Mouse (Mus musculus) regulatory T cell (primary cell): ENCODE measurements around the gene Osbpl11.
"Not testable (repeated sequence)": the region's sequence is repeated elsewhere in the genome, so short reads cannot be mapped to it uniquely, and the experiment has no call there.

ENCODE experiments used
- in situ Hi-C: fragments of 300-600 bp; cut with MboI, MseI; formaldehyde crosslinking; loops from one replicate; pipeline ENCODE4 v1.15.1; 2025; ENCODE audit warnings: high pct_unique_total_duplicates

Osbpl11 gene

DNA sequence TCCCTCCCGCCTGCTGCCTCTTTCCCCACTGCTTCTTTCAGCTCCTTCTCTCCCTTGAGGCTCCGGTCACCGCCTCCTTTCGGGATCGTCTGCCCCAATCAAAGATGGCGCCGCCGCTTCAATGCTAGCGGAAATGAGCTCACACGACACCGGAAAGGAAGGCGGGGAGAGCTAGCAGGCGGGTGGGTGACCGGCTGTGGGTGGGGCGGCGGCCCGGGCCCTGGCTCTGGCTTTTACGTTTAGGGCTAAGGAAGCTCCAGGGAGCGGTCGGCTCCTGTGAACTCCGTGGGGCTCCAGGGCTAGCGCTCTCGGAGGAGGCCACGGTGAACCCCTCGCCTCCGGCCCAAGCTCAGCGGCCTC lies at the start of gene Osbpl11:
Gene Osbpl11 (plus strand): TSS at position 171 of the 360 bp plus-strand sequence.
- in situ Hi-C loops: no loop called here

GRCm38 (mm10) chr16:33135167-33135566 lies 49.7 kb upstream of the Osbpl11 start:
- in situ Hi-C loops: no loop called here

GRCm38 (mm10) chr16:33139061-33139460 lies 45.8 kb upstream of the Osbpl11 start:
- in situ Hi-C loops: not testable (repeated sequence)

DNA sequence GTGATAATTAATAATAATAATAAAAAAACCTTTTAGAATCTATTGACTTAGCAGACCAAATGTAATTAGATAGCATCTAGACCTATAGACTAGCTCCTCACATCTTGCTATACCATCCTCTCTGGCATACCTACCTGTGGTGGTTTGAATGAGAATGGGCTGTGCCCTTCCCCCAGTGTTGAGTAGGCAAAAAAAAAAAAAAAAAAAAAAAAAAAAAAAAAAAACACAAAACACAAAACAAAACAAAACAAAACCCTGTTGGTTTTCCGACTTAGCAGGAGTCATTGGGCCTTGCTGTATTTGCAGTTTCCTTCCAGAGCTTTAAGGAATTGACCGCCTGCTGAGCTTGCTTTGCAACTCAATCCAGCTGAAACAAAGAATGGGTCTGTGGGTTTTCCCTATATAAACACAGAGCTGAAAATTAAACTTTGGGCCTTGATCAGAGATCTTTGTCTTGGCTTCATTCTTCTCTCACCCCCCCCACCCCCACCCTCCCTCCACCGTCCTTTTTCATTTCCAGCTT lies 43.1 kb upstream of the Osbpl11 start:
- in situ Hi-C loops: no loop called here

- in situ Hi-C loops: no loop called here
These were observed 41.4 kb upstream of the Osbpl11 start for GRCm38 (mm10) chr16:33143452-33143851.

DNA sequence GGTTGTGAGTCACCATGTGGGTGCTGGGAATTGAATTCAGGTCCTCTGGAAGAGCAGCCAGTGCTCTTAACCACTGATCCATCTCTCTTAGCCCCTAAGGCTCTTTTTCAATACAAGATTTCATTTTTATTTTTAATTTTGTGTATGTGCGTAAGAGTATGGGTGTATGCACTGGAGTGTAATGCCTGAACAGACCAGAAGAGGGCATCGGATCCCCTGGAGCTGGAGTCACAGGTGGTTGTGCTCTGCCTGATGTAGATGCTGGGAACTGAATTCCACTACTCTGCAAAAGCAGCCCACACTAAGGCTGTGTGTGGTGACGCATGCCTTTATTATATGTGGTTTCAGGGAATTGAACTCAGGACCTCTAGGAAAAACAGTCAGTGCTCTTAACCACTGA lies 38.7 kb upstream of the Osbpl11 start:
- in situ Hi-C loops: no loop called here

GRCm38 (mm10) chr16:33148135-33148534 lies 36.7 kb upstream of the Osbpl11 start:
- in situ Hi-C loops: no loop called here

DNA sequence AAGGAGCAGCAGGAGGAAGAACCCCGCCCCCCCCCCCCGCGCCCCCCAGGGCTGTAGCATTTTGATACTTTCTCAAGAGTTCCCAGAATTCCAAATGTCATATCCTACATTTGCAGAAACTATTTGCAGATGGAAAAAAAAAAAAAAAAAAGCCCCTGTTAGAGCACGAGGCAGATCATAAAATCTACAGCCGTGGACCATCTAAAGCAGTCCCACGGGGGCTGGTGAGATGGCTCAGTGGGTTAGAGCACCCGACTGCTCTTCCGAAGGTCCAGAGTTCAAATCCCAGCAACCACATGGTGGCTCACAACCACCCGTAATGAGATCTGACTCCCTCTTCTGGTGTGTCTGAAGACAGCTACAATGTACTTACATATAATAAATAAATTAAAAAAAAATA lies 34.0 kb upstream of the Osbpl11 start:
- in situ Hi-C loops: not testable (repeated sequence)

DNA sequence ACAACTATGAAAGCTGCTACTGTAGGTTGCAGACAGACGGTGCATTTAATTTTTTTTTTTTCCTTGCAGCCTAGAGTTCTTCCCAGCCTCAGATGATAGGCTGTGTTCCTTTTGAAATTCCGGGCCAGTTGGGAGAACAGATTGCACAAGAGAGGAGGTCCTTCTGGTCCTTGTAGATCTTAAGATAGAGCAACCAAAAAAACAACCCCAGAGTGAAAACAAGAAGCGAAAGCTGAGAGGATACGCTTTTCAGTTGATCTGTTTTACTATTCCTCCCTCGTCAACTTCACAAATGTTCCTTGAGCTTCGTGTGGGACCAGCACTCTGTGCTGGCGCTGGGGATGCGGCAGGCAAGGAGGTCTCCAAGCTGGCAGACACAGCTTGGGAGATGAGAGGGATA lies 33.3 kb upstream of the Osbpl11 start:
- in situ Hi-C loops: no loop called here

DNA sequence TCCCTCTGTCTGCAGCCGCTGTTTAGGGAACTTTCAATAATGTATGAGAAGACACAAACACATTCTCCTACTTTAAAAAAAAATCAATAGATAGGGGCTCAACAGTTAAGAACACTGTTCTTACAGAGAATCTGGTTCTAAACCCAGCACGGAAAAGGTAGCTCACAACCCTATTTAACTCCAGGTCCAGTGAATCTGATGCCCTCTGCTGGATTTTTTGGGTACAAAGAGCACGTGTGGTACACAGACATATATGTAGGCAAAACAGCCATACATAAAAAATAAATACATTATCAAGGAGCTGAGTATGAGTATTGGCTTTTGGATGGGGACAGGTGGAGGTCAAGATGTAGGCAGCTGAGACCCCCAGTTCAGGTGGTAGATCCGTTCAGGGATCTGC lies 29.9 kb upstream of the Osbpl11 start:
- in situ Hi-C loops: no loop called here

- in situ Hi-C loops: no loop called here
These were observed 26.9 kb upstream of the Osbpl11 start for GRCm38 (mm10) chr16:33158006-33158405.

DNA sequence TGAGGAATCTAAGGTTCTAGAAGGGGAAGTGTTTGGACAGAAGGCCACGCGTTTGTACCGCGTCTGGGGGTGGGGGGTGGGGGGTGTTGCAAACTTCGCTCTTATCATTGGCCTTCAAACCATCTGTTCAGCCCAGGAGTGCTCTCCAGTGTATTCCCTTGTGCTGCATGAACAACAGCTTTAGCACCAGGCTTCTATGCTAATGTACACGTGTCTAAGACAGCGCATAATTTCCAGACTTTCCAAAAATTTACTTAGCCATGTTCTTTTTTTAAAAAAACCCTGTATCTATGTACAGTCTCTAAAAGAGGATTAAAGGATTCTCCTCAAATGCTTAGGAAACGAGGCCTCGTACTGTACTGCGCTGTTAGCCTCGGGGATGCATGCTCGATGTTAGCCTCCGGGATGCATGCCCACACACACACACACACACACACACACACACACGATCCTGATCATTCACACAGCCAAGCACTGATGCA lies 26.2 kb upstream of the Osbpl11 start:
- in situ Hi-C loops: no loop called here

GRCm38 (mm10) chr16:33159363-33159762 lies 25.5 kb upstream of the Osbpl11 start:
- in situ Hi-C loops: no loop called here

DNA sequence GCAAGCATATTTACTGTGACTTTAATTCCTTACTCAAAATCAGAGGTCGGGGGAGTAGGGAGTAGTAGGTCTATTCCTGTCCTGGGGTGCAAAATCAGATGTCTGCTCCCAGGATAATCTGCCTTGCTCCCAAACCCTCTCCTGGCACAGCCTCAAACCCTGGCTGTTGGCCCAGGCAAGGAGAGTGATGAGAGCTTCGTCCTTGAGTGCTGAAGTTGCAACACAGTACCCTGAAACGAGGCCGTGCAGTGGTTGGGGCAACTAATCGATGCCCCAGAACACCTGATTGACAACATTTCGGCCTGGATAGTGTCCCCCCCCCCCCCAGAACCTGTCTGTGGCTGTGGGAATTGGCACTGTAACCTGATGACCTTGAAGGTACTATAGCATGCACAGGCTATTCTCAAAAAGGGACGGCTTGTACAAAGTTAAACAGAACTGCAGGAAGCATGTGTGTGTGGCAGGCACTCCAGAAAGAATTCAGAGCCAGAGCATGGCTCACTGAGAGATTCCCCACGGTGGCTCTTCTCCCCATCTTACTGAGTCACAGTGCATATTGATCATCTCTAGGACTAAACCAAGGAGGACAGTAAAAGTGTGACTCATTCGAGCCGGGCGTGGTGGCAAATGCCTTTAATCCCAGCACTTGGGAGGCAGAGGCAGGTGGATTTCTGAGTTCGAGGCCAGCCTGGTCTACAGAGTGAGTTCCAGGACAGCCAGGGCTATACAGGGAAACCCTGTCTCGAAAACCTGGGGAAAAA lies 21.4 kb upstream of the Osbpl11 start:
- in situ Hi-C loops: no loop called here

DNA sequence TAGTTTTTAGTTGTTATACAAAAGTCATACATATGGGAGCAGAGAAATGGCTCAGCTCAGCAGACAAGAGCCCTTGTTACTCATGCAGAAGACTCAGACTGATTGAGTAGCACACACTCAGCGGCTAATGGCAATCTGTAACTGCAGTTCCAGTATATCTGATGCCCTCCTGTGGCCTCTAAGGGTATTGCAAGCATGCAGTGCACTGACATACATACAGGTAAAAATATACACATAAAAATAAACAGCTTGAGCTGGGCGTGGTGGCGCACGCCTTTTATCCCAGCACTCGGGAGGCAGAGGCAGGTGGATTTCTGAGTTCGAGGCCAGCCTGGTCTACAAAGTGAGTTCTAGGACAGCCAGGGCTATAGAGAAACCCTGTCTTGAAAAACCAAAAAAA lies 18.6 kb upstream of the Osbpl11 start:
- in situ Hi-C loops: not testable (repeated sequence)

DNA sequence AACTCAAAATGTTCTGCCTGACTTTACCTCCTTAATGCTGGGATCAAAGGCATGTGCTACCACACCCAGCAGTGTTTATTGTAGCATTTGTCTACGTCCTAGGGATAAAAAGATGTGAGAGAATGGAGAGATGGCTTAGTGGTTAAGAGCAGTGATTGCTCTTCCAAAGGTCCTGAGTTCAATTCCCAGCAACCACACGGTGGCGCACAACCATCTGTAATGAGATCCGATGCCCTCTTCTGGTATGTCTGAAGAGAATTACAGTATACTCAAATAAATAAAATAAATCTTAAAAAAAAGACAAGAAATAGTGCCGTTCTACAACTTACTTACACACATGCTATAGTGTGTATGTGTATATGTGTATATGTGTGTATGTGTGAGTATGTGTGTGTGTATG lies 17.3 kb upstream of the Osbpl11 start:
- in situ Hi-C loops: no loop called here

DNA sequence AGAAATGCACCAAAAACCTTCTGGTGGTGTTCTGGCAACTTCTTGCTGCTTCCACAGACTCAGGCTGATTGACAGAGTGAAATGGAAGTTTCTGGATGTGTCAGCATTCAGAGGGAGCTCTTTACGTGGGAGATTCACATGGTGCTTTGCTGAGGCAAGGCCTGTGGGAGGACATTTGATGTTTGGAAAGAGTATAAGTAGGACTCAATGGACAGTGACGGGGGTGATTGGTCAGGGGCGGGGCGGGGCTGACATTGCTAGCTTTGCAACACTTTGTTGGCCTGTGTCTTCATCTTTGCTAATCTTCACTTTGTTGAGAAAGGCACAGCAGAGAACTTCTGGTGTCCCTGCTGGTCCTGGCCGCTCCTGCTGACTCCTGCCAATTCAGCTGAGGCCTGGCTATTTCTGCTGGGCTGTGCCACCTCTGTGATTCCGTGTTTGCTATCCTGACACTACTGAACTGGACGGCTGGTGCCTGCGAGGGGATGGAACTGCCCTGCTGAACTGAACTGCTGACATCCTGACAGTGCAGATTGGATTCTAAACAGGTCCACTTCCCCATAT lies 15.3 kb upstream of the Osbpl11 start:
- in situ Hi-C loops: no loop called here

DNA sequence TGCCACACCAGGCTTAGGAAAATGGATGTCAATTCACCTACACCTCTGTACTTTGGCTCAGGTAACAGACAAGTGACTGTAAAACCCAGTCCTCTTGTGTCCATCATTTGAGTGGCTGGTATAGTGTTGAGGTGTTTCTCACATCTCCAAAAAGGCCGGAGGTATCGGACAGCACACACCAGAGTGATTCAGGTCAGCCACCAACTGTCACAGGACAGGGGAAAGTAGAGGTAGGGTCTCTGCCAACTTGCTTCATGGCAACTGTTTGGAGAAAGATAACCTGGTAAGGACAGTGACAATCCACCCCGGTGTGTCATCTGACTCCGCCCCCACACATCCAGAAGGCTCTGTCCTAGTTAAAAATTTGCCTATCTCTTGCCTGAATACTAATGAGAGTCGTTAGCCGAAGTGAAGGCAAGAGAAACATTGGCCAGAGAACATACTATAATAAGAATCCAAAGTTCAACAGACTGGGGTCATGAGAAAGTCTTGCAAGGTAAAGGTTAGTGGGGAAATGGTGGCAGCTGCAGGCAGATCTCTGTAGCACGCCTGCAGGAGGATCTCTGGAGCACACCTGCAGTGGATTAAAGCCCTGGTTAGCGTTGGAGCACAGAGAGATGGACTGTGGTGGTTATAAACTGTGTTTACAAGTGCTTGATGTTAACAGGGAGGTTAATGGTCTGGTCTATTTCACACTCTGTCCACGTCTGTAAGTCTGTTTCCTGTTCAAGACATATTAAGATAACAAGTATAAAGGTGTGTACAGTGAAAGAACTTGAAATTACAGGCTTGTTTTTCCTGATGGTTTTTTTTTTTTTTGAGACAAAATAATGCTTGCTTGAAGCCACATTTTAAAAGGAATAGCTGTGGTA lies 13.9 kb upstream of the Osbpl11 start:
- in situ Hi-C loops: no loop called here

DNA sequence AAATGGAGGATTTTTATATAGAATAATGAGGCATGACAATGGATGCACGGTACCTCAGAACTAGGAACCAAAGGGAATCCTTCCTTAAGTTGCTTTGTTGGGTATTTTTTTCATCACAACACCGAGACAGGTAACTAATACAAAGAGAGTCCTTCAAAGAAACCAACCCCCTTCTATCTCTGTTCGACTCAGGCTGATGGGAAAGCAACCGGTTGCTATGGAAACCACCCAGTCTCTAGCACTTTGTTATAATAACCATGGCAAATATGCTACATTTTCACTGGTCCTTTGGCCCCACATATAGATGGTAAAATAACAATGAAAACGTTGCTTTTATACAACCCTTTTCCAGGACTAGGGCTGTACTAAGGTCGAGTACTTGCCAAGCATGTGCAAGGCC lies 13.1 kb upstream of the Osbpl11 start:
- in situ Hi-C loops: no loop called here

DNA sequence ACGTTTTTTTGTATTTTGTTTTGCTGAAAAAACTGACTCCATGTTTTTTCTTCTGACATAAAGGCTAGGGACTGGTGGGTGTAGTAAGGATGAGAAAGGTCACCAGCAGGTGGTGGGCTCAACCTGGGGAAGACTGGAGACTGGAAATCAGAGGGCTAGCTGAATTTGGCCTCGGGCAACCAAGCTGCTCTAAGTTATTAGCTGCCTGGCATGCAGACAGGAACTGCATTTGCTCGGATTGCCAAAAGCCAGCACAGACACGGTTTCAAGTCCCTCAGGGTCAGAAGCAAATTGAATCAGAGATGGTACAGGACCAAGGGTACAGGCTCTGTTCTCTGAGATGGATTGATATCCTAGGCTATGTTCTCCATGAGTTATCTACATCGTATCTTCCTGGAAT lies 11.7 kb upstream of the Osbpl11 start:
- in situ Hi-C loops: no loop called here

DNA sequence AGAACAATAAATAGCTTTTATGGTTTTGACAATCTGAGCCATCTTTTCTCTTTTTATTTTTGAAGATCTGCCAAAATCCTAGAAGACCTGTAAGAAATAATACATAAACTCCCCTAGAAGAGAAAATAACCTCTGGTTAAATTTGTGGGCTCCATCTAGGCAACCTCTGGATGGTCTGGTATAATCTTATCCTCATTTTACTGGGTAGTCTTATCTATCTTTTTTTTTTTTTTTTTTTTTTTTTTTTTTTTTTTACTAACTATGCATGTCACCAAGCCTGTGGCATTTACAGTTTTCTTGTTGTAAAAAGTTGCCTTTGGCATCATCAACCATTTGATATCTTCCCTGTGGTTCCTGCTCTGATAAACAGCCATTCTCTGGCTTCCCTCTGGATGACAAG lies 10.2 kb upstream of the Osbpl11 start:
- in situ Hi-C loops: no loop called here

DNA sequence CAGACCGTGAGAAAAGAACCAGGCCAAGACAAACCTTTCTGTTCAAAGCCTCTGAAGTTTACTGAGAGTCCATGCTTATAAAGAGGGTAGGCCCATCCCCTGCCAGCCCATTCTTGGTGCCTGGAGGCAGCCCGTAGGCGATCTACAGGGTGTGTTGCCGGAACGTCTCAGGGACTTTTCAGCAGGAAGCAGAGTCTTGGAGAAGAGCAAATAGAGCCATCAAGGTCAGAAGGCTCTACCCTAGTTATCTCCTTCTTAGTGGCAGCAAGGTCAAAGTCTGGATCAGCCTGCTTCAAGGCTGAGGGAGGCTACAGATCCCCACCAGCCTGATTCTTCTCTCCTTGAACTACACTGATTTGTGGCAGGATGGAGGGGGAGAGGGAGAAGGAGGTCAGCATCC lies 8.0 kb upstream of the Osbpl11 start:
- in situ Hi-C loops: not testable (repeated sequence)
